Mouse (Mus musculus): ENCODE measurements around the gene Cd247.

DNA sequence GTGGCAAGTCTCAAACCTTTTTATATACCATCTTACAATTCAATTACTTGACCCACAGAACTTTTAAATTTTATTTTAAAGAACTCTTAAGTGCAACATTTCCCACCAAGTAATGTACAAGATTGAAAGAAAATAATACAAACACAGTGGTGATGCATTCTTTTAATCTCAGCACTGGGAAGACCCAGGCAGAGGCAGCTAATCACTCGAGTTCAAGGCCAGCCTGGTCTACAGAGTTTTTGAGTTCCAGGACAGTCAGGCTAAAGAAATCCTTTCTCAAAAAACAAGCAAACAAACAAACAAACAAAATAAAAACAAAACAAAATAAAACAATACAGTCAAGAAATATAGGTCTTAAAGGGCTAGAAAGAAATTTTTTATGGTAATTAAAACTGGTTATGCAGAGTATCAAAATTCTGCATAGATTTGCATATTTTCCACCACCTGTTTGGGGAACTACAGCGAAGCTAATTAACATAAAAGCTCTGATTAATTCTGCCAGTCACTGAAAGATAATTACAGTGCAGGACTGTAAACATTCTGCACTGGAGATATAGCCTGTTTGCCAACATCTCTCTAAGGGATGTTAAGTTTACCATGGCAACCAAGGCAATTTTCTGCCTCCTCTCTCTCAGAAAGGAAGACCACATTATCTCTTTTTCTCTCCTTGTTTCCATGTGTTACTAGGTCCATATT is 125.4 kb downstream of the Cd247 start:
- TF ChIP-seq CTCF (IDR thresholded peaks at IDR 0.05; ENCODE audit: low read depth): no peak
- no peak for TF ChIP-seq EP300 (IDR thresholded peaks at IDR 0.05; ENCODE audit: low read depth)

All from heart, postnatal 0 days (tissue).